Mouse (Mus musculus) myocyte (in vitro differentiated cells): ENCODE measurements around the gene Adcy7.

Experiments used
- CEBPB ChIP-seq: IDR thresholded peaks from 2 replicates; pipeline ENCODE4 v1.6.1; 2011; ENCODE audit warnings: mild to moderate bottlenecking, moderate library complexity; ENCODE audit not compliant: poor library complexity, insufficient read depth, severe bottlenecking
- MAX ChIP-seq: IDR thresholded peaks from one replicate; pipeline ENCODE4 v1.6.1; 2011; ENCODE audit warnings: low read depth, mild to moderate bottlenecking, control low read depth
- POLR2A ChIP-seq: IDR thresholded peaks from one replicate; pipeline ENCODE4 v1.6.1; 2011; ENCODE audit warnings: low read depth, mild to moderate bottlenecking, control low read depth, moderate library complexity; ENCODE audit not compliant: insufficient read length
- REST ChIP-seq: IDR thresholded peaks from one replicate; pipeline ENCODE4 v1.6.1; 2011; ENCODE audit warnings: mild to moderate bottlenecking, control low read depth, moderate library complexity; ENCODE audit not compliant: insufficient read depth, insufficient read length

- TF ChIP-seq POLR2A (peak; percentile 34), REST (no peak), MAX (no peak), CEBPB (no peak)
Observed at GRCm38 (mm10) chr8:88325795-88326194, 53.6 kb downstream of the Adcy7 start.
